Mouse (Mus musculus) heart, embryonic 15.5 days (tissue): Measurements from ENCODE around the gene Bsn. TPM values are rescaled to one million over a fixed set of nuclear protein-coding genes. Genes with fewer than 3 reads are reported as not detected.

Experiments used
- ATAC-seq: fragments of 200-750 bp; cut with Nextera tagmentation; replicated peaks from 2 replicates; pipeline ENCODE4 v1.8.0; 2017; ENCODE audit warnings: low read depth, moderate TSS enrichment; ENCODE audit not compliant: insufficient number of reproducible peaks, insufficient read depth, low FRiP score
- H3K27ac ChIP-seq: fragments of 300-500 bp; sonication (generic); 2 replicates; pipeline ENCODE4 v1.5.1; 2015; ENCODE audit warnings: mild to moderate bottlenecking, inconsistent platforms
- H3K27me3 ChIP-seq: fragments of 300-500 bp; sonication (generic); 2 replicates; pipeline ENCODE4 v1.6.1; 2015; ENCODE audit warnings: inconsistent platforms
- H3K36me3 ChIP-seq: fragments of 300-500 bp; sonication (generic); 2 replicates; pipeline ENCODE4 v1.6.1; 2015; ENCODE audit warnings: mild to moderate bottlenecking, inconsistent platforms
- H3K4me1 ChIP-seq: fragments of 300-500 bp; sonication (generic); replicated peaks from 2 replicates; pipeline ENCODE4 v1.6.1; 2015; ENCODE audit warnings: inconsistent platforms
- H3K4me2 ChIP-seq: fragments of 300-500 bp; sonication (generic); 2 replicates; pipeline ENCODE4 v1.6.1; 2015; ENCODE audit warnings: inconsistent platforms, mild to moderate bottlenecking, moderate library complexity
- H3K4me3 ChIP-seq: fragments of 300-500 bp; sonication (generic); 2 replicates; pipeline ENCODE4 v1.5.1; 2015; ENCODE audit warnings: mild to moderate bottlenecking, inconsistent platforms
- H3K9ac ChIP-seq: fragments of 300-500 bp; sonication (generic); 2 replicates; pipeline ENCODE4 v1.6.1; 2015; ENCODE audit warnings: mild to moderate bottlenecking, inconsistent platforms
- H3K9me3 ChIP-seq: fragments of 300-500 bp; sonication (generic); replicated peaks from 2 replicates; pipeline ENCODE4 v1.6.1; 2016; ENCODE audit warnings: inconsistent platforms
- WGBS: fragments of 180-500 bp; shearing (Covaris S2); methylation state at CpG from one replicate; pipeline ENCODE4 v1.1.7; 2015; ENCODE audit warnings: mixed read lengths; 5-methylcytosine and 5-hydroxymethylcytosine counted together
- polyA plus RNA-seq: library from polyadenylated mRNA; unstranded; fragments of >200 nt; fragmentation: Nextera tagmentation; extraction: Ambion mirVana; gene quantifications from 2 replicates; pipeline ENCODE4 v1.2.1, GENCODE M21; 2015

The Bsn gene
- polyA plus RNA-seq, 1 experiment from 2014 or later = 0.13 TPM

GRCm38 (mm10) chr9:108106090-108106489, 84.1 kb downstream of the Bsn start:
- no peak overlapping the region for H3K27ac ChIP-seq
- H3K9ac ChIP-seq = no peak overlapping the region
- H3K4me2 ChIP-seq = no peak overlapping the region
- no peak for ATAC-seq
- H3K4me1 ChIP-seq = peaks cover 30% of the 10 kb centered on the region
- no peaks in the 10 kb centered on the region for H3K36me3 ChIP-seq
- WGBS = 90% methylated on average over 23 of the region's 23 CpGs
- no peaks in the 10 kb centered on the region for H3K9me3 ChIP-seq
- peaks cover 11% of the 10 kb centered on the region for H3K27me3 ChIP-seq
- H3K4me3 ChIP-seq = no peak overlapping the region

- Histone ChIP-seq H3K9ac (0 out of 2 replicates have a peak overlapping the region, but pooled peaks have one; percentile 27), H3K27me3 (peaks cover 8% of the 10 kb centered on the region), H3K27ac (no peak overlapping the region), H3K4me1 (peaks cover 24% of the 10 kb centered on the region), H3K9me3 (no peaks in the 10 kb centered on the region), H3K36me3 (no peaks in the 10 kb centered on the region), H3K4me2 (no peak overlapping the region), H3K4me3 (peak overlapping the region; percentile 17; the same call in 1 of the 2 replicates)
- 79% methylated on average over 12 of the region's 12 CpGs for WGBS
- ATAC-seq = no peak
Measured at GRCm38 (mm10) chr9:108105549-108105863, 84.7 kb downstream of the Bsn start.

GRCm38 (mm10) chr9:108104766-108105548, 85.2 kb downstream of the Bsn start:
- H3K9ac ChIP-seq = 0 out of 2 replicates have a peak overlapping the region, but pooled peaks have one; percentile 27
- no peak overlapping the region; the same call in 1 of the 2 replicates for H3K27ac ChIP-seq
- no peaks in the 10 kb centered on the region for H3K36me3 ChIP-seq
- peak; percentile 50; the same call in 1 of the 2 replicates for ATAC-seq
- peaks cover 4% of the 10 kb centered on the region for H3K27me3 ChIP-seq
- WGBS = 49% methylated on average over 31 of the region's 31 CpGs
- peak overlapping the region; percentile 21 for H3K4me2 ChIP-seq
- peak overlapping the region; percentile 17; the same call in 1 of the 2 replicates for H3K4me3 ChIP-seq
- peaks cover 20% of the 10 kb centered on the region for H3K4me1 ChIP-seq
- H3K9me3 ChIP-seq = no peaks in the 10 kb centered on the region

GRCm38 (mm10) chr9:108099619-108100018, 90.6 kb downstream of the Bsn start:
- Histone ChIP-seq H3K4me2 (no peak overlapping the region), H3K36me3 (no peaks in the 10 kb centered on the region), H3K4me3 (no peak overlapping the region), H3K9me3 (no peaks in the 10 kb centered on the region), H3K9ac (no peak overlapping the region), H3K27me3 (no peaks in the 10 kb centered on the region), H3K27ac (no peak overlapping the region), H3K4me1 (peaks cover 24% of the 10 kb centered on the region)
- ATAC-seq = no peak
- 86% methylated on average over 8 of the region's 8 CpGs for WGBS

- ATAC-seq = no peak
- Histone ChIP-seq H3K36me3 (peaks cover 17% of the 10 kb centered on the region), H3K27ac (peak overlapping the region; percentile 35; the same call in 1 of the 2 replicates), H3K4me3 (no peak overlapping the region), H3K9me3 (no peaks in the 10 kb centered on the region), H3K4me2 (0 out of 2 replicates have a peak overlapping the region, but pooled peaks have one; percentile 98), H3K9ac (peak overlapping the region; percentile 5; the same call in 1 of the 2 replicates), H3K4me1 (peaks cover 35% of the 10 kb centered on the region), H3K27me3 (no peaks in the 10 kb centered on the region)
- WGBS = 59% methylated on average over 10 of the region's 10 CpGs
Measured at GRCm38 (mm10) chr9:108095949-108096712, 94.1 kb downstream of the Bsn start.

GRCm38 (mm10) chr9:108095518-108095917, 94.7 kb downstream of the Bsn start:
- Histone ChIP-seq H3K4me1 (peaks cover 35% of the 10 kb centered on the region), H3K9ac (peak overlapping the region; percentile 86; the same call in 1 of the 2 replicates), H3K36me3 (peaks cover 23% of the 10 kb centered on the region), H3K4me2 (peak overlapping the region; percentile 98), H3K4me3 (peak overlapping the region; percentile 87), H3K9me3 (no peaks in the 10 kb centered on the region), H3K27ac (peak overlapping the region; percentile 84), H3K27me3 (no peaks in the 10 kb centered on the region)
- no peak for ATAC-seq
- 13% methylated on average over 3 of the region's 3 CpGs for WGBS

- no peaks in the 10 kb centered on the region for H3K27me3 ChIP-seq
- no peaks in the 10 kb centered on the region for H3K9me3 ChIP-seq
- H3K27ac ChIP-seq = peak overlapping the region; percentile 84
- peak overlapping the region; percentile 98 for H3K4me2 ChIP-seq
- H3K9ac ChIP-seq = peak overlapping the region; percentile 86
- under 1% methylated on average over 16 of the region's 16 CpGs for WGBS
- H3K4me3 ChIP-seq = peak overlapping the region; percentile 87
- H3K4me1 ChIP-seq = peaks cover 35% of the 10 kb centered on the region
- H3K36me3 ChIP-seq = peaks cover 26% of the 10 kb centered on the region
- ATAC-seq = 0 out of 2 replicates have a peak, but pooled peaks have one; percentile 10
Measured at GRCm38 (mm10) chr9:108094998-108095411, 95.2 kb downstream of the Bsn start.

GRCm38 (mm10) chr9:108094184-108094941, 95.8 kb downstream of the Bsn start, which contains the start of gene Apeh:
Gene Apeh, minus strand, starts transcription at chr9:108094606.
- H3K4me1 ChIP-seq = peaks cover 35% of the 10 kb centered on the region
- H3K27ac ChIP-seq = peak within 1 kb of the TSS; percentile 84
- peak within 1 kb of the TSS; percentile 98 for H3K4me2 ChIP-seq
- WGBS = under 1% methylated on average over 52 of the region's 52 CpGs
- H3K36me3 ChIP-seq = peaks cover 33% of the 10 kb centered on the region
- peak; percentile 93 for ATAC-seq
- peak within 1 kb of the TSS; percentile 86 for H3K9ac ChIP-seq
- H3K9me3 ChIP-seq = no peaks in the 10 kb centered on the region
- peak within 1 kb of the TSS; percentile 87 for H3K4me3 ChIP-seq
- no peaks in the 10 kb centered on the region for H3K27me3 ChIP-seq

- Histone ChIP-seq H3K4me2 (peak overlapping the region; percentile 98), H3K9me3 (no peaks in the 10 kb centered on the region), H3K9ac (peak overlapping the region; percentile 86), H3K27me3 (no peaks in the 10 kb centered on the region), H3K4me3 (peak overlapping the region; percentile 87), H3K27ac (peak overlapping the region; percentile 84), H3K4me1 (peaks cover 35% of the 10 kb centered on the region), H3K36me3 (peaks cover 39% of the 10 kb centered on the region)
- ATAC-seq = no peak
- 61% methylated on average over 10 of the region's 10 CpGs for WGBS
Measured at GRCm38 (mm10) chr9:108093586-108093985, 96.6 kb downstream of the Bsn start.

GRCm38 (mm10) chr9:108090611-108091120, 99.5 kb downstream of the Bsn start:
- Histone ChIP-seq H3K4me1 (peaks cover 20% of the 10 kb centered on the region), H3K4me3 (no peak overlapping the region), H3K9me3 (no peaks in the 10 kb centered on the region), H3K36me3 (peaks cover 68% of the 10 kb centered on the region), H3K4me2 (no peak overlapping the region), H3K27ac (no peak overlapping the region), H3K9ac (no peak overlapping the region), H3K27me3 (no peaks in the 10 kb centered on the region)
- no peak for ATAC-seq
- WGBS = 92% methylated on average over 7 of the region's 7 CpGs
